Mouse (Mus musculus) myocyte (in vitro differentiated cells): Measurements from ENCODE around the gene Ap2a1. TPM values are rescaled to one million over a fixed set of nuclear protein-coding genes. Genes with fewer than 3 reads are reported as not detected.
A peak's percentile ranks its signal among the peaks of the same experiment; 100 is the strongest.

ENCODE experiments used
- H3K27me3 ChIP-seq: one replicate; pipeline ENCODE4 v1.6.1; 2011; ENCODE audit not compliant: control insufficient read depth, insufficient read depth, insufficient read length
- H3K36me3 ChIP-seq: one replicate; pipeline ENCODE4 v1.6.1; 2011; ENCODE audit not compliant: control insufficient read depth, insufficient read depth
- H3K4me2 ChIP-seq: one replicate; pipeline ENCODE4 v1.6.1; 2011; ENCODE audit warnings: low read depth, control low read depth
- H3K4me3 ChIP-seq: one replicate; pipeline ENCODE4 v1.5.1; 2011; ENCODE audit warnings: mild to moderate bottlenecking, control low read depth, moderate library complexity
- H3K79me2 ChIP-seq: one replicate; pipeline ENCODE4 v1.6.1; 2011; ENCODE audit not compliant: control insufficient read depth, insufficient read depth
- H3ac ChIP-seq: one replicate; pipeline ENCODE4 v1.6.1; 2011; ENCODE audit not compliant: control insufficient read depth, insufficient read length
- CEBPB ChIP-seq: IDR thresholded peaks from 2 replicates; pipeline ENCODE4 v1.6.1; 2011; ENCODE audit warnings: mild to moderate bottlenecking, moderate library complexity; ENCODE audit not compliant: poor library complexity, insufficient read depth, severe bottlenecking
- E2F4 ChIP-seq: IDR thresholded peaks from one replicate; pipeline ENCODE4 v1.6.1; 2011; ENCODE audit warnings: mild to moderate bottlenecking, control low read depth, moderate library complexity; ENCODE audit not compliant: insufficient read depth
- MAX ChIP-seq: IDR thresholded peaks from one replicate; pipeline ENCODE4 v1.6.1; 2011; ENCODE audit warnings: low read depth, mild to moderate bottlenecking, control low read depth
- MYOD1 ChIP-seq, 3 experiments: IDR thresholded peaks; one replicate each; pipeline ENCODE4 v1.6.1; 2011; ENCODE audit warnings: control low read depth in 2 of 3, low read depth in 2 of 3, mild to moderate bottlenecking in 2 of 3, moderate library complexity in 1 of 3; ENCODE audit not compliant: insufficient read length in 2 of 3, control insufficient read depth in 1 of 3
- MYOG ChIP-seq, 3 experiments: IDR thresholded peaks; one replicate each; pipeline ENCODE4 v1.6.1; 2011; ENCODE audit warnings: control low read depth in 2 of 3, low read depth in 2 of 3, mild to moderate bottlenecking in 2 of 3; ENCODE audit not compliant: insufficient read length in 2 of 3, control insufficient read depth in 1 of 3, insufficient read depth in 1 of 3
- POLR2A ChIP-seq: IDR thresholded peaks from one replicate; pipeline ENCODE4 v1.6.1; 2011; ENCODE audit warnings: low read depth, mild to moderate bottlenecking, control low read depth, moderate library complexity; ENCODE audit not compliant: insufficient read length
- POLR2AphosphoS2 ChIP-seq: IDR thresholded peaks from one replicate; pipeline ENCODE4 v1.6.1; 2011; ENCODE audit warnings: low read depth, control low read depth; ENCODE audit not compliant: insufficient read length
- REST ChIP-seq: IDR thresholded peaks from one replicate; pipeline ENCODE4 v1.6.1; 2011; ENCODE audit warnings: mild to moderate bottlenecking, control low read depth, moderate library complexity; ENCODE audit not compliant: insufficient read depth, insufficient read length
- SRF ChIP-seq: IDR thresholded peaks from one replicate; pipeline ENCODE4 v1.6.1; 2011; ENCODE audit warnings: low read depth; ENCODE audit not compliant: control insufficient read depth, insufficient read length
- TCF12 ChIP-seq: IDR thresholded peaks from one replicate; pipeline ENCODE4 v1.6.1; 2011; ENCODE audit warnings: mild to moderate bottlenecking, control low read depth; ENCODE audit not compliant: poor library complexity, insufficient read depth, severe bottlenecking
- TCF3 ChIP-seq: IDR thresholded peaks from one replicate; pipeline ENCODE4 v1.6.1; 2011; ENCODE audit warnings: low read depth, control low read depth; ENCODE audit not compliant: insufficient read length
- USF1 ChIP-seq: IDR thresholded peaks from one replicate; pipeline ENCODE4 v1.6.1; 2011; ENCODE audit warnings: low read depth, mild to moderate bottlenecking, control low read depth, moderate library complexity
- polyA plus RNA-seq: library from polyadenylated mRNA; unstranded; fragments of >200 nt; fragmentation: generic; extraction: Trizol; gene quantifications from one replicate; pipeline ENCODE4 v1.2.1, GENCODE M21; 2012; ENCODE audit warnings: missing spikeins

The Ap2a1 gene
- 125 TPM for polyA plus RNA-seq

DNA sequence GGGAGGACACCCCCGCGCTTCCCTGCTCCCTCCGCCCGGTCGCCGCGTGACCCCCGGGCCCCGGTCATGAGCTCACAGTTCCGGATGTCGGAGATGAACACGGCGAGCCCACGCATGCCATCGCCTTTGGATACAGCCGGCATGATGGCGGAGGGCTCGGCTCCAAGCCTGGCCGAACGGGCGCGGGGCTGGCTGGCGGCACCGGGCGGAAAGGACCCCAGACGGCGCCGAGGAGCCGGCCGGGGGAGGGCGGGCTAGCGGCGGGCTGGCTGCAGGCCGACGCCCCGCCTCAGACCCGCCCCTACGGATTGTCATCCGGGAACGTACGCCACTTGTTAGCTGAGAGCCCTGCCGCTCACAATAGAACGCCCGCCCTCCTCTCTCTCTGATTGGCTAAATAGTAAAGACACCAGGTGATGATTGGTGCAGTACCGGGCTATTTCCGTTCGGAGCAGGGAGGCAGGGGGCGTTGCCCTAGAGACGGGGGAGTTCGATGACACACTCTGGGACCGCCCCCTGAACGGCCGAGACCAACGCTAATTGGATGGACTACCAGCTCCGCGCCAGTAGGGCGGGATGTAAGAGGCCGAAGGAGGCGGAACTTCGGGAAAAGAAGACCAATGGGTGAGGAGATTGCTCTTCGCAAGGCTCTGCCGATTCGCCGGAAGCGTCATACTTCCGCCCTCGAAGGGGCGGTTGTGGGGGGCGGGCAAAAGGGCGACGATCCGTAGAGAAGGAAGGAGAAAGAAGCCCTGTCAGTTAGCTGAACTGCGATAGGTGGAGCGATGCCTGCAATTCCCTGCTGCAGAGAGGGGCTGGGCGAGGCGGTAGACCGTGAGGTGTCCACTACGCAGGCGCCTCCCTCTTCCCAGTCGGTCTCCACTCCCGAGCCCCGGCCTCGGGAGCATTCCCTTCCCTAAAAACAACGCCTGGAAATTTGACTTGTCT is at the start of gene Ap2a1:
TSS of gene Ap2a1 (minus strand) at position 293 of the 948 bp plus-strand sequence.
- Histone ChIP-seq H3K4me2 (peak within 1 kb of the TSS; percentile 95), H3K36me3 (no peaks in the 10 kb centered on the region), H3K4me3 (peak within 1 kb of the TSS; percentile 54), H3ac (peak within 1 kb of the TSS; percentile 64), H3K79me2 (peaks cover 21% of the 10 kb centered on the region), H3K27me3 (no peaks in the 10 kb centered on the region)
- TF ChIP-seq POLR2A (peak; percentile 89), SRF (no peak), POLR2AphosphoS2 (peak; percentile 86), MYOG (IDR thresholded peaks at IDR 0.05; ENCODE audit: control insufficient read depth in 1 of 3, insufficient read depth in 1 of 3, insufficient read length in 2 of 3, low read depth in 2 of 3) (no peak)

- no peak overlapping the region for H3ac ChIP-seq
- H3K4me3 ChIP-seq: no peak overlapping the region
- H3K79me2 ChIP-seq: peaks cover 12% of the 10 kb centered on the region
- peaks cover 35% of the 10 kb centered on the region for H3K36me3 ChIP-seq
- H3K27me3 ChIP-seq: no peaks in the 10 kb centered on the region
- TF ChIP-seq TCF3 (no peak), MYOD1 (IDR thresholded peaks at IDR 0.05; ENCODE audit: control insufficient read depth in 1 of 3, insufficient read length in 2 of 3, low read depth in 2 of 3) (no peak)
- no peak overlapping the region for H3K4me2 ChIP-seq
These were observed 49.0 kb upstream of the Ap2a1 start for GRCm38 (mm10) chr7:44978300-44978699.

GRCm38 (mm10) chr7:44975117-44975419 is 45.8 kb upstream of the Ap2a1 start:
- H3K4me2 ChIP-seq: no peak overlapping the region
- no peaks in the 10 kb centered on the region for H3K79me2 ChIP-seq
- H3ac ChIP-seq: no peak overlapping the region
- H3K36me3 ChIP-seq: peaks cover 20% of the 10 kb centered on the region
- peak overlapping the region; percentile 14 for H3K4me3 ChIP-seq
- H3K27me3 ChIP-seq: no peaks in the 10 kb centered on the region
- TF ChIP-seq E2F4: no peak

GRCm38 (mm10) chr7:44974383-44975116 is 45.3 kb upstream of the Ap2a1 start, which contains the start of gene Cpt1c:
TSS of gene Cpt1c (minus strand) at chr7:44974851.
- H3K36me3 ChIP-seq: peaks cover 19% of the 10 kb centered on the region
- H3K27me3 ChIP-seq: no peaks in the 10 kb centered on the region
- peak within 1 kb of the TSS; percentile 14 for H3K4me3 ChIP-seq

DNA sequence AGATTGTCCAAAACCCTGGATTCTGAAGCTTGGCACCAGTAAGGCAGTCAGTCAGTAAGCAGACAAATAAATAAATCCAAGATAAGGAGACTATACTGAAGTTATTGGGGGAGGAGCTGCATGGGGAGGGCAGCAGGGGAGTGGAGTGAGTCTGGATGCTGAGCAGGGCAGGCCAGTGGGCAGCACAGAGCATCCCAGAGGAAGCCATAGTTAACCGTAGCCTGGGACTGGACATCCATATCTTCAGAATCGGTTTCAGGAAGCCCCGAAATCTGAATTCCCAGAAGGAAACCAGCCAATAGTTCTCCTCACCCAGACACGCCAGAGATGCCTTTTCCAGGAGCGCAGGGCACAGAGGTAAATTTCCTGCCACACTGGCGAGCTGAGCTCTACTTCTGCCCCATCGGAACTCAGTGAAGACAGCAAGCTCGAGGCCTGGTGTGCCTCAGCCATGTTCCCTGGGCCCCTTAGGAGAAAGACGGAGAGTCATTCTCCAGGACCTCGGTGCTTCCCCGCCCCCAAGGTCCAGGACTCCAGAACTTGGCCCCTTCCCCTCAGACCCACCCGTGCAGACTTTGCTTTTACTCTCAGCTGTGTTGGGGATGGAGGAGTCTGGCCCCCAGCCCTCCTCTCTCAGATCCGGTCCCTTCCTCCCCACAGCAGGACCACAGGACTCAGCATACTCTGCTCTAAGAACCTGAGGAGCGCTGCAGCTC is 44.3 kb upstream of the Ap2a1 start:
- H3K4me3 ChIP-seq: peak overlapping the region; percentile 14
- H3K79me2 ChIP-seq: no peaks in the 10 kb centered on the region
- peak overlapping the region; percentile 47 for H3K4me2 ChIP-seq
- TF ChIP-seq POLR2AphosphoS2 (peak; percentile 27), POLR2A (no peak)
- peaks cover 9% of the 10 kb centered on the region for H3K36me3 ChIP-seq
- no peaks in the 10 kb centered on the region for H3K27me3 ChIP-seq
- H3ac ChIP-seq: no peak overlapping the region

More at GRCm38 (mm10) chr7:44974383-44975116, 45.3 kb upstream of the Ap2a1 start, which contains the start of gene Cpt1c:
- Histone ChIP-seq H3K79me2 (no peaks in the 10 kb centered on the region), H3K4me2 (peak within 1 kb of the TSS; percentile 47), H3ac (no peak within 1 kb of the TSS)
- TF ChIP-seq MYOG (IDR thresholded peaks at IDR 0.05; ENCODE audit: control insufficient read depth in 1 of 3, insufficient read depth in 1 of 3, insufficient read length in 2 of 3, low read depth in 2 of 3): no peak
- TF ChIP-seq CEBPB: no peak
- peak; percentile 84 for TF ChIP-seq POLR2AphosphoS2
- TF ChIP-seq POLR2A: peak; percentile 23

DNA sequence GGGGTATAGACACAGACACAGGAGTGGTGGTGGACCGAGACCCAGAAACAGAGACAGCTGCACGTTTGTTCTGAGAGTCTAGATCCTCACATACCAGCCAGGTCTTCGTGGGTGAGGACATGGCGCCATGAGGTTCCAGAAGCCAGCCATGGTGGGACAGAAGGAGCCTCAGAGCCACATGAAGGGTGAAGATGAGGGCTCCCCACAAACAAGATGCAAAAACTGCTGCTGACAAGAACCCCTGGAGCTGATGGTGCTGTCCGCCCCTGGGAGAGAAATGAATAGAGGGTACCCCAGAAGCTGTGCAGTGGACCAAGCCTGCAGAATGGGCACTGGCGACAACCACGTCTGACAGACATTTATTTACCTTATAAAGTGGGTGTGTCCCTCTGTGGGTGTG is 41.8 kb upstream of the Ap2a1 start:
- Histone ChIP-seq H3K4me2 (no peak overlapping the region), H3K79me2 (no peaks in the 10 kb centered on the region), H3ac (no peak overlapping the region), H3K36me3 (no peaks in the 10 kb centered on the region), H3K27me3 (no peaks in the 10 kb centered on the region), H3K4me3 (no peak overlapping the region)
- TF ChIP-seq MAX (no peak), POLR2A (no peak), USF1 (no peak), E2F4 (no peak), SRF (no peak), REST (no peak), POLR2AphosphoS2 (no peak), MYOD1 (IDR thresholded peaks at IDR 0.05; ENCODE audit: control insufficient read depth in 1 of 3, insufficient read length in 2 of 3, low read depth in 2 of 3) (no peak), TCF3 (no peak), CEBPB (no peak), TCF12 (no peak), MYOG (IDR thresholded peaks at IDR 0.05; ENCODE audit: control insufficient read depth in 1 of 3, insufficient read depth in 1 of 3, insufficient read length in 2 of 3, low read depth in 2 of 3) (no peak)
